Mouse (Mus musculus) liver, postnatal 0 days (tissue): ENCODE results near the gene C130074G19Rik. TPM values are rescaled to one million over a fixed set of nuclear protein-coding genes. Genes with fewer than 3 reads are reported as not detected.
A peak's percentile ranks its signal among the peaks of the same experiment; 100 is the strongest.

Experiments used
- ATAC-seq: fragments of 200-750 bp; cut with Nextera tagmentation; 2 replicates; pipeline ENCODE4 v1.8.0; 2017; ENCODE audit warnings: mild to moderate bottlenecking, moderate library complexity
- DNase-seq: peaks from one replicate; pipeline ENCODE4 v3.0.0-alpha.2; 2016
- H3K27ac ChIP-seq: fragments of 300-500 bp; sonication (generic); 2 replicates; pipeline ENCODE4 v1.5.1; 2014; ENCODE audit warnings: antibody characterized with exemption, moderate library complexity, mild to moderate bottlenecking, low read depth
- H3K27me3 ChIP-seq: fragments of 300-500 bp; sonication (generic); 2 replicates; pipeline ENCODE4 v1.6.1; 2014; ENCODE audit warnings: low read length, control low read depth, mixed read lengths; ENCODE audit not compliant: insufficient read depth
- H3K36me3 ChIP-seq: fragments of 300-500 bp; sonication (generic); replicated peaks from 2 replicates; pipeline ENCODE4 v1.6.1; 2014; ENCODE audit warnings: mild to moderate bottlenecking, control low read depth, low read length, moderate library complexity, mixed read lengths; ENCODE audit not compliant: insufficient read depth
- H3K4me1 ChIP-seq: fragments of 300-500 bp; sonication (generic); 2 replicates; pipeline ENCODE4 v1.6.1; 2014; ENCODE audit warnings: antibody characterized with exemption, mild to moderate bottlenecking, control low read depth; ENCODE audit not compliant: insufficient read depth
- H3K4me2 ChIP-seq: fragments of 300-500 bp; sonication (generic); 2 replicates; pipeline ENCODE4 v1.6.1; 2014; ENCODE audit warnings: low read depth, mild to moderate bottlenecking, low read length, moderate library complexity, mixed read lengths
- H3K4me3 ChIP-seq: fragments of 300-500 bp; sonication (generic); 2 replicates; pipeline ENCODE4 v1.5.1; 2014; ENCODE audit warnings: low read depth, low read length
- H3K9ac ChIP-seq: fragments of 300-500 bp; sonication (generic); replicated peaks from 2 replicates; pipeline ENCODE4 v1.6.1; 2014; ENCODE audit warnings: mild to moderate bottlenecking, moderate library complexity
- H3K9me3 ChIP-seq: fragments of 300-500 bp; sonication (generic); 2 replicates; pipeline ENCODE4 v1.6.1; 2016; ENCODE audit warnings: mild to moderate bottlenecking, control low read depth, low read length, mixed read lengths
- CTCF ChIP-seq: sonication (generic); IDR thresholded peaks from 2 replicates; pipeline ENCODE4 v1.5.1; 2016; ENCODE audit warnings: antibody characterized with exemption, low read depth
- EP300 ChIP-seq: IDR thresholded peaks from 2 replicates; pipeline ENCODE4 v1.6.1; 2016; ENCODE audit warnings: antibody characterized with exemption, low read depth, mild to moderate bottlenecking
- WGBS: fragments of 180-500 bp; shearing (Covaris S2); extraction: QIAGEN DNeasy Blood & Tissue Kit; methylation state at CpG from one replicate; pipeline ENCODE4 v1.1.7; 2014; ENCODE audit not compliant: insufficient replicate concordance; 5-methylcytosine and 5-hydroxymethylcytosine counted together
- polyA plus RNA-seq: library from polyadenylated mRNA; unstranded; fragments of >200 nt; fragmentation: Nextera tagmentation; extraction: Ambion mirVana; gene quantifications from 2 replicates; pipeline ENCODE4 v1.2.1, GENCODE M21; 2015

C130074G19Rik gene
- polyA plus RNA-seq, 1 experiment from 2014 or later = 5.6 TPM

- H3K4me3 ChIP-seq = no peak overlapping the region
- H3K4me2 ChIP-seq = no peak overlapping the region
- no peaks in the 10 kb centered on the region for H3K36me3 ChIP-seq
- no peak for TF ChIP-seq CTCF
- no peak for TF ChIP-seq EP300
- 46% methylated on average over 3 of the region's 3 CpGs for WGBS
- no peak overlapping the region for H3K9ac ChIP-seq
- H3K9me3 ChIP-seq = no peaks in the 10 kb centered on the region
- peaks cover 21% of the 10 kb centered on the region for H3K4me1 ChIP-seq
- H3K27me3 ChIP-seq = no peaks in the 10 kb centered on the region
- H3K27ac ChIP-seq = no peak overlapping the region
- no peak for ATAC-seq
- DNase-seq = no peak
Observed at GRCm38 (mm10) chr1:184860276-184860675, 22.7 kb downstream of the C130074G19Rik start.

- DNase-seq = no peak
- 42% methylated on average over 1 of the region's 1 CpGs for WGBS
Observed at GRCm38 (mm10) chr1:184858253-184858652, 24.8 kb downstream of the C130074G19Rik start.

DNA sequence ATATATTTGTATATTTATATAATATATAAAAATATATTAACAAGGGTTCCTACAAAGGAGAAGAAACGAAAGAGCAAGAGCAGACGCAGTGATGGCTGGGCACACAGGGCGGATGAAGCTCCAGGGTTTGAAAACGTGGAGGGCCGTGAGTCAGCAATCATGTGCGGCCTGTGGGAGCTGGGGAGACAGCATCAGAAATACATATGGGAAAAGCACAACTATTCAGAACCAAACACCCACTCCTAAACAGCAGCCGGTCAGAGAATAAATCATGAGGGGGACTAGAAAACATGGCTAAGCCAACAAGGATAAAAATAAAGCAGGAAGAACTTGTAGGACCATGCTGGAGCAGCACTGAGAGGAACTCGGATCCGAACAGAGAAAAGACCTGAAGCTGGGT is 25.8 kb downstream of the C130074G19Rik start:
- ATAC-seq (no peak), DNase-seq (no peak)
- 74% methylated on average over 9 of the region's 9 CpGs for WGBS
- no peaks in the 10 kb centered on the region for H3K36me3 ChIP-seq
- H3K9me3 ChIP-seq = no peaks in the 10 kb centered on the region
- H3K4me2 ChIP-seq = no peak overlapping the region
- H3K4me3 ChIP-seq = no peak overlapping the region
- TF ChIP-seq EP300 (no peak), CTCF (no peak)
- H3K27me3 ChIP-seq = no peaks in the 10 kb centered on the region
- H3K27ac ChIP-seq = peak overlapping the region; percentile 44; the same call in 1 of the 2 replicates
- peaks cover 29% of the 10 kb centered on the region for H3K4me1 ChIP-seq
- H3K9ac ChIP-seq = no peak overlapping the region

More at GRCm38 (mm10) chr1:184858253-184858652, 24.8 kb downstream of the C130074G19Rik start:
- H3K27ac ChIP-seq = peak overlapping the region; percentile 44; the same call in 1 of the 2 replicates
- ATAC-seq = peak; percentile 85
- no peaks in the 10 kb centered on the region for H3K9me3 ChIP-seq
- H3K9ac ChIP-seq = no peak overlapping the region
- no peaks in the 10 kb centered on the region for H3K36me3 ChIP-seq
- H3K4me3 ChIP-seq = no peak overlapping the region
- no peaks in the 10 kb centered on the region for H3K27me3 ChIP-seq
- H3K4me2 ChIP-seq = no peak overlapping the region
- H3K4me1 ChIP-seq = peaks cover 29% of the 10 kb centered on the region
- TF ChIP-seq CTCF = no peak
- no peak for TF ChIP-seq EP300

DNA sequence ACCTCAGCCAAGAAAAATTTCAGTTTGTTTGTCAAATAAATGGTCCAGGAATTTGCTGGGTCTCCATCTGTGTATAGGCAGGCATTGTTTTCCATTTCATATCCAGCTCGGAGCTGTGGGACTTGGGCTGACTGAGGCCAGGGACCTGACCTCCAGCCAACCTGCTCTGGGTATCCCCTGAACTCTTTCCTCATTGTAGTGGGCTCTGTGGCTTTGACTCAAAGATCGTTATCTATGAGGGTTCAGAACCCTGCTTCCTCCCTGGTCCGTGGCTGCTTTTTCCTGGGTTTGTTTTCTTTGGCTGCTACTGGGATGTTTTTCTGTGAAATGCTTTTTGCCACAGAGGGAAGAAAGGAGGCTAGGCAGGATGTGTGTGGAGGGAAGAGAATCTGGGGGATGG is 29.1 kb downstream of the C130074G19Rik start:
- 26% methylated on average over 3 of the region's 3 CpGs for WGBS
- peak overlapping the region; percentile 50; the same call in 1 of the 2 replicates for H3K4me2 ChIP-seq
- no peaks in the 10 kb centered on the region for H3K27me3 ChIP-seq
- no peaks in the 10 kb centered on the region for H3K36me3 ChIP-seq
- no peak for DNase-seq
- TF ChIP-seq EP300 (no peak), CTCF (no peak)
- peaks cover 17% of the 10 kb centered on the region for H3K4me1 ChIP-seq
- no peak for ATAC-seq
- H3K9ac ChIP-seq = peak overlapping the region; percentile 27; the same call in 1 of the 2 replicates
- H3K4me3 ChIP-seq = no peak overlapping the region
- peak overlapping the region; percentile 98 for H3K27ac ChIP-seq
- no peaks in the 10 kb centered on the region for H3K9me3 ChIP-seq

- Histone ChIP-seq H3K4me2 (peak overlapping the region; percentile 50), H3K9ac (peak overlapping the region; percentile 27), H3K9me3 (no peaks in the 10 kb centered on the region), H3K27ac (peak overlapping the region; percentile 98), H3K4me3 (no peak overlapping the region), H3K27me3 (no peaks in the 10 kb centered on the region), H3K36me3 (no peaks in the 10 kb centered on the region), H3K4me1 (peaks cover 17% of the 10 kb centered on the region)
- ATAC-seq (peak; percentile 20), DNase-seq (peak; percentile 62)
- WGBS = 14% methylated on average over 5 of the region's 5 CpGs
- TF ChIP-seq CTCF (peak; percentile 91), EP300 (no peak)
Observed at GRCm38 (mm10) chr1:184853339-184853738, 29.7 kb downstream of the C130074G19Rik start.

DNA sequence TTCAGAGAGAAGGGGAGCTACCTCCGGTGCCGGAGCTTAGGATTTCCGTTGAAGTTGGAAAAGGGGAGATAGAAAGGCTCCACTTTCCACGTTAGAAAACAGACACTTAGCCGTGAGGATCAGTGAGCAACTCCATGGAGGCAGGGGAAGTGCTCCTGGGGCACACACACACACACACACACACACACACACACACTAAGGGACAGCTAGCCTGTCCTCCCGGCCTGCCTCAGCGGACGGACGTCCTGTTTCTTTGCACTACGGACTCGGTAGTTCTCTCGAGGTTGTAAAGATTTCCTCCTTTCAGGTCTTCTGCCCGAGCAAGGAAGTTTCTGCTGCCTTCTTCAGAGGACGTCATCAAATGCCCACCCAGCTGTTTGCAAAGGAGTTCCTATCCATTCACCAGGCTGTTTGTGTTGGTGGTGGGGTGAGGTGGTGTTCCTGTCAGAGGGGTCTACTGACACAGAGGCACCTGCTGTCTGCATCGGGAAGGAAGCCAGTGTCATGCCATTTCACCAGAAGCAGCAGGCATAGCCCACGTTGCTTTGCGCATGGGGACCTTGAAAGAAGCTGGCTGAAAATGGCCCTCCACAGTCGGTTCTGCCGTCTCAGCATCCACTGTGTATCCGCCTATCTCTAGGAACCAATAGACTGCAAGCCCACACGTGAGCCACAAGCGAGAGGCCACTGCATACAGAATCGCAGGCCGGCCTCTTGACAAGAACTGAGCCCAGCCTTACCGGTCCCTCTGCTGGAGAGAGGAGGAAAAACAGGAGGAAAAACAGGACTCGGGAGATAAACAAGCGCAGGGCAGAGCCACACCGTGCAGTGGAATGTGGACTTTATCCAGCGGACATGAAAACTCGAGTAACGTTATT is 31.0 kb downstream of the C130074G19Rik start:
- Histone ChIP-seq H3K4me3 (peak overlapping the region; percentile 20), H3K9me3 (no peaks in the 10 kb centered on the region), H3K27me3 (no peaks in the 10 kb centered on the region), H3K36me3 (no peaks in the 10 kb centered on the region), H3K4me1 (peaks cover 20% of the 10 kb centered on the region), H3K4me2 (peak overlapping the region; percentile 63), H3K27ac (peak overlapping the region; percentile 98), H3K9ac (peak overlapping the region; percentile 53)
- TF ChIP-seq EP300 (peak; percentile 67; the same call in 1 of the 2 replicates), CTCF (peak; percentile 86)
- WGBS = 5% methylated on average over 31 of the region's 31 CpGs
- ATAC-seq = peak; percentile 88
- DNase-seq = peak; percentile 83
